Mouse (Mus musculus) cerebellum, adult 18-20 months (tissue): ENCODE results near the gene Napsa.

ENCODE experiments used
- DNase-seq, 2 experiments: peaks; one replicate each; pipeline ENCODE4 v3.0.0; 2021

Gene Napsa

GRCm38 (mm10) chr7:44628402-44629034 is 56.3 kb downstream of the Napsa start:
- no peak for DNase-seq

- no peak for DNase-seq
Measured at GRCm38 (mm10) chr7:44630437-44630836, 58.3 kb downstream of the Napsa start.

- no peak for DNase-seq
Measured at GRCm38 (mm10) chr7:44632676-44633075, 60.5 kb downstream of the Napsa start.

- peak; percentile 41 to 51 for DNase-seq
Measured at GRCm38 (mm10) chr7:44633407-44633806, 61.2 kb downstream of the Napsa start.
